Mouse (Mus musculus): ENCODE results near the gene Cdc42bpa.

The Cdc42bpa gene

GRCm38 (mm10) chr1:180194781-180195471 lies 234.7 kb downstream of the Cdc42bpa start:
- peak; percentile 22 for DNase-seq

- peak; percentile 98 for DNase-seq
Observed at GRCm38 (mm10) chr1:180195703-180196381, 235.6 kb downstream of the Cdc42bpa start.

GRCm38 (mm10) chr1:180196508-180196907 lies 236.2 kb downstream of the Cdc42bpa start:
- no peak for DNase-seq

- DNase-seq, result no peak
Observed at GRCm38 (mm10) chr1:180197956-180198355, 237.7 kb downstream of the Cdc42bpa start.

GRCm38 (mm10) chr1:180198959-180199714 lies 238.9 kb downstream of the Cdc42bpa start, which contains the start of gene Coq8a:
Coq8a (minus strand) TSS chr1:180199602.
- no peak for DNase-seq

- DNase-seq, result no peak
Observed at GRCm38 (mm10) chr1:180199715-180200050, 239.4 kb downstream of the Cdc42bpa start.

- DNase-seq, result no peak
Observed at GRCm38 (mm10) chr1:180200722-180201121, 240.4 kb downstream of the Cdc42bpa start.

- DNase-seq, result no peak
Observed at GRCm38 (mm10) chr1:180208370-180208769, 248.1 kb downstream of the Cdc42bpa start.

- no peak for DNase-seq
Observed at GRCm38 (mm10) chr1:180210031-180210432, 249.8 kb downstream of the Cdc42bpa start.

- no peak for DNase-seq
Observed at GRCm38 (mm10) chr1:180210781-180211271, 250.6 kb downstream of the Cdc42bpa start.

GRCm38 (mm10) chr1:180212911-180213310 lies 252.6 kb downstream of the Cdc42bpa start:
- no peak for DNase-seq

GRCm38 (mm10) chr1:180215044-180215443 lies 254.8 kb downstream of the Cdc42bpa start:
- peak; percentile 50 for DNase-seq
